Mouse (Mus musculus) megakaryocyte, adult 5-6 weeks (primary cell): ENCODE results near the gene Scaf8. TPM values are rescaled to one million over a fixed set of nuclear protein-coding genes. Genes with fewer than 3 reads are reported as not detected.

Experiments used
- ATAC-seq: 2 replicates; pipeline ENCODE4 v1.8.0; 2016; ENCODE audit warnings: mild to moderate bottlenecking, inconsistent platforms; ENCODE audit not compliant: poor library complexity, severe bottlenecking
- total RNA-seq, 2 experiments: library from RNA; stranded (forward) in 1 of 2; stranded (reverse) in 1 of 2; fragments of 153-499, 151-499 nt in 1 of 2; fragments of 221-1000, 200-1000 nt in 1 of 2; gene quantifications; 2 replicates each; pipeline versions ENCODE4 v1.2.3 to v1.2.4; 2015 to 2017

The Scaf8 gene
- total RNA-seq, 2 experiments from 2014 or later = 29.1 to 34.1 TPM

GRCm38 (mm10) chr17:3206527-3207398 is 92.0 kb downstream of the Scaf8 start:
- ATAC-seq = peak; percentile 35; the same call in 1 of the 2 replicates

DNA sequence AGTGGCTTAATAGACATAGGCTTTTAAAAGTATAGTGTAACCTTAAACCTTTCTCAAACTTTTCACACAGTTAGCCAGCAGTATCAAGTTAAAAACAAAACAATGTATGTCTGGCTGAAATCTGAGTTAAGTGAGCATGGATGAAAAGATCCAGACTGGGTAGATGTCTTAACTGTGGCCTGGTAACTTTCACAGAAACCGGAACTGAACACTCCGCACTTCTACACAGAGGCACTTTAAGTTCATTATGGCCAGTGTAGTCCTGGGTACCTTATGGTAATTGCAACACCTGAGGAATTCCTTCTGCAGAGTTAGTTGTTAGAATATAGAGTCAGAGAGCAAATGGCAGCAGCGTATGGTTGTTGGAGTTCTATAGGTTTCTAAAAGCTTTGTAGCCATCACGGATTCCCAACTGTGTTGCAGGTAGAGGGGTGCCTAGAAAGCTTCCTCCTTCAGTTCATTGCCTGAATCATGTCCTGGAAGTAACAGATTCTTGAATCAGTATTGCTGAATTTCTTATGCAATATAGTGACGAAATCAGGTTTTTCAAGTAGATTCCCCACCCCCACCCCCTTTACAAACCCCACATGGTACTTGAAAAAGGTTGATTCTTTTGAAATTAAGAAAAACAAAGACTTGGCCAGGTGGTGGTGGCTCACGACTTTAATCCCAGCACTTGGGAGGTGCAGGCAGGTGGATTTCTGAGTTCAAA is 92.9 kb downstream of the Scaf8 start:
- no peak for ATAC-seq

- no peak for ATAC-seq
Observed at GRCm38 (mm10) chr17:3208471-3208870, 93.7 kb downstream of the Scaf8 start.

- ATAC-seq = no peak
Observed at GRCm38 (mm10) chr17:3209581-3209980, 94.8 kb downstream of the Scaf8 start.

- no peak for ATAC-seq
Observed at GRCm38 (mm10) chr17:3210134-3210533, 95.4 kb downstream of the Scaf8 start.

- no peak for ATAC-seq
Observed at GRCm38 (mm10) chr17:3212105-3212504, 97.3 kb downstream of the Scaf8 start.

DNA sequence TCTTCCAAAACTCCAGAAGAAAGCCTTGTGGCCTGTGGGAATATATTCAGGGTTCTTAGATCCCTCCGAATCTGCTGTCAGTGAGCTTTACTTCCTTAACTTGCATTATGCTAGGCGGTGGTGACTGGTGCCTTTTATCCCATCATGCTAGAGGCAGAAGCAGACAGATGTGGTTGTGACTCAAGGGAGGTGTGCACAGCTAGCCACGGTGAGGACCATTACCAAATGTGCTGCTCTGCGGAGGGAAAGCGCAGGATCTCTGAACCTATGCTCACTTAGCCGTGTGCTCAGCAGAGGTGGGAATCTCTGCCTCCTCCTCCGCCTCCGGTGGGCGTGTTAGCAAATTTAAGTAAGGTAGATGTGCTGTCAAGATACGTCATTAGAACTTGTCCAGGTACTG is 98.1 kb downstream of the Scaf8 start:
- no peak for ATAC-seq

- no peak for ATAC-seq
Observed at GRCm38 (mm10) chr17:3214852-3215251, 100.1 kb downstream of the Scaf8 start.

DNA sequence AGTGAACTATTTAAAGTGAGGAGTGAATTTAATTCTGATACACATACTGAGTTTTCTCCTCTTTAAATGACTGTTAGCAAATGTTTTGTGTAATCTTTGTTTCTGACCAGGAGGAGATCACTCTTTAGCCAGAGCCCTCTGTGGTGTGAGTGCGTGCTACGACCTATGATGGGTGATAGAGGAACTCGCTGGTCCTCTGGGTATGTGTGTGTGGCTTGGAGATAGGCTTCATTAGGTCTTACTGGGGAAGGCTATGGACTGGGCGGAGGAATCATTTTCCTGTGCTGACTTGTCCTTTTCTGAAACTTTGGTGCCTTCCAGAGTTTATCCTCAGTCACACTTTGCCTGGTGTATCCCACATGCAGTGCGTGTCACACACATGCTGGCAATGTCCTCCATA is 102.3 kb downstream of the Scaf8 start:
- ATAC-seq = no peak

GRCm38 (mm10) chr17:3218364-3218763 is 103.6 kb downstream of the Scaf8 start:
- no peak for ATAC-seq

GRCm38 (mm10) chr17:3218916-3219315 is 104.1 kb downstream of the Scaf8 start:
- no peak for ATAC-seq

- ATAC-seq = no peak
Observed at GRCm38 (mm10) chr17:3220201-3220600, 105.4 kb downstream of the Scaf8 start.

DNA sequence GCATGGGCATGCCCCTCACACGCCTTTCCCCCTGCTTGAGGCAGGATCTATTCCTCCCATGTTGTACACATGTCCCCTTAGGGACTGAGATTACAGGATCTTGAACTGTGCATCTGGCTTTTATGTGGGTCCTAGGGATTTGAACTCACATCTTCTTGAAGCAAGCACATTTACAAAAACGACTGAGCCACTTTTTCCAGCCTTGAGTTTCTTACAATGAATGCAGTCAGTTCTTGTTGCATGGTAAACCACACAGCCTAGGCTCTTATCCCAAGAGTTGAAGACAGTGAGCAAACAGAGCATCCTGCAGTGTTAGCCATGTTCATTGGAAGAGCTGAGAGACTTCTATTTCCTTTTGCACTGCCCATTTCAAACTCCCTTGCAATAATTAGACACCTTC is 108.3 kb downstream of the Scaf8 start:
- ATAC-seq = no peak

DNA sequence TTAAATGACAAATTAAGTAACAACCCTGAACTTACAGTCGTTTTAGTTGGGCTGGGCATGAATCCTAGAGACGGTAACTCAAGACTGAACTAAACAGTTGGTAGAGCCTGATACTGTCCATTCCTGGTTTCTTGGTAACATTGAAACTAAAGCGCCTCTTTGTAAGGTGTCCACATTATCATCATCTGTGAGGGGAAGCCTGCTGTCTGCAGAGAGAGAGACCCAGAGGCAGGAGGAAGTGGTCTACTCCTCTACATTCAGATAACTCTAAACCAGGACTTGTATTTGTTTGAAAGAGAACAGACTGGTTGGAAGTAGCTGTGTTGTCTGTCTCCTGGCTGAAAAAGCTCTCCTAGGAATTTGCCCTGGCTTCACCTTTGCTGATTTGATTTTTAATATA is 108.9 kb downstream of the Scaf8 start:
- no peak for ATAC-seq

DNA sequence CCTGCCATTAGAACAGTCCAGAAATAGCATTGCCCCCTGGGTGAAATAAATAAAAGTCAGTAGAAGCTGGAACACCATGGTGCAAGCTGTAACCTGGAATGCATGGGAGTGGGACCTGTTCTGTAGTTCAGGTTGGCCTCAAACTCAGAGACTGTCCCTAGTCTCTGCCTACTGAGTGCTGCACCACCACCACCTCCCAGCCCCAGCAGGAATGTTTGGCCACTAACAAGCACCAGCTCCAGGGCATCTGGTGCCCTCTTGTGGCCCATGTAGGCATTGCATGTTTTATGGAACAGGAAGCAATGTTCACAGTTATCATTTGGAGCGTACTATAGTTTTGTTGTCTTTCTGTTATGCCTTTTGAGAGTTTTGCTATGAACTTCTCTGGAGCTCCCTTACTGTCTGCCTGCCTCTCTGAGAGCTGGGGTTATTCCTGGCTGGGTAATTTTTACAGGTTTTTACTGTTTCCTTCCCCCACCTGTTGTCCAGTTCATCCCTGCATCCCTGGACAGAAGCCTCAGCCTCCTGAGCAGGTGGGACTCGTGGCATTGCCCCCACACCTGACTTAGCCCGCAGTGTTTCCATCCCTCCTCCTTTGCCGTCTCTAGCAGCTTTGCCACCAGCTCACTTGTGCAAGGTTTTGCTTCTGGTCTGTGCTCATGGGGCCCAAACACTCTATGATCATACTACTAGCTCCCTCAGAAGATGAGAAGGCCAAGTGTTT is 109.8 kb downstream of the Scaf8 start:
- peak; percentile 100 for ATAC-seq

- ATAC-seq = peak; percentile 88
Observed at GRCm38 (mm10) chr17:3230231-3231000, 115.6 kb downstream of the Scaf8 start.

GRCm38 (mm10) chr17:3232626-3233025 is 117.9 kb downstream of the Scaf8 start:
- no peak for ATAC-seq

- no peak for ATAC-seq
Observed at GRCm38 (mm10) chr17:3243672-3244071, 128.9 kb downstream of the Scaf8 start.

DNA sequence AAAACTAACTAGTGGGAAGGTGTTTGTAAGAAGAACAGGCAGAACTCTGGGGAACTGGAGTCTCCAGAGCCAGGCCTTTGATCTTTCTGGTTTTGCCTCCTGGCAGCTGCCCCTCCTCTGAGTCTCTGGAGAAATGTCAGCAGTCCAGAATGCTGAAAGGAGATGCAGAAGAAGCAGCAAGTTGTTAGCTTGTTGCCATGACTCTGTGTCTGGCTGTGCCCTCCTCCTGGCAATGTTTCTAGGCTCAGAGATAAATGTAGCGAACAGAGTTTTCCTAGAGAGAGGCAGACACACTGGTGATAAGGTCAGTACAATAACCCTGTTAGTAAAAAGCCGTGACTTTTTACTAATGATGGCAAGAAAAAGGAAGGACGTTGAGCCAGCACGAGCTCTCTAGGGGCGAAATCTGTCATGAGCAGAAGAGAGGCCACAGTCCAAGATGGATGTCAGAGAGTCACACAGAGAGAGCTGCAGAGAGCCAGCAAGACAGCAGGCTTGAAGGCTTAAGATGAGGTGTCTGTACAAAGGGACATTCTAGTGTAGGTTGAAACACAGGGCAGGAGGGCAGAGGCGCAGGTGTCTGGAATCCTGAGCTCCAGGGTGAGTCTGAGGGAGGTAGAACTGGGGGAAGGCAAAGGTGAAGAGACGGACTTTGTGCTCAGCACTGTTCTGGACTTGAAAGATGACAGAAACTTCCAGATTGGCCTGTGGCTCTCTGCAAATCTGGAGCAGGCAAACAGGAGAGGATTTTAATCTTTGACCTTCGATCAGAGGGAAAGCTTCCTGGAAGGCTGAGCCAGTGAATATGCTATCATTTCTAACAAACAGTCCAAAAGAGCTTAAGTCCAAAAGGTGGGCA is 130.3 kb downstream of the Scaf8 start:
- no peak for ATAC-seq
